Mouse (Mus musculus): ENCODE measurements around the gene Ctrl.
A peak's percentile ranks its signal among the peaks of the same experiment; 100 is the strongest.

DNA sequence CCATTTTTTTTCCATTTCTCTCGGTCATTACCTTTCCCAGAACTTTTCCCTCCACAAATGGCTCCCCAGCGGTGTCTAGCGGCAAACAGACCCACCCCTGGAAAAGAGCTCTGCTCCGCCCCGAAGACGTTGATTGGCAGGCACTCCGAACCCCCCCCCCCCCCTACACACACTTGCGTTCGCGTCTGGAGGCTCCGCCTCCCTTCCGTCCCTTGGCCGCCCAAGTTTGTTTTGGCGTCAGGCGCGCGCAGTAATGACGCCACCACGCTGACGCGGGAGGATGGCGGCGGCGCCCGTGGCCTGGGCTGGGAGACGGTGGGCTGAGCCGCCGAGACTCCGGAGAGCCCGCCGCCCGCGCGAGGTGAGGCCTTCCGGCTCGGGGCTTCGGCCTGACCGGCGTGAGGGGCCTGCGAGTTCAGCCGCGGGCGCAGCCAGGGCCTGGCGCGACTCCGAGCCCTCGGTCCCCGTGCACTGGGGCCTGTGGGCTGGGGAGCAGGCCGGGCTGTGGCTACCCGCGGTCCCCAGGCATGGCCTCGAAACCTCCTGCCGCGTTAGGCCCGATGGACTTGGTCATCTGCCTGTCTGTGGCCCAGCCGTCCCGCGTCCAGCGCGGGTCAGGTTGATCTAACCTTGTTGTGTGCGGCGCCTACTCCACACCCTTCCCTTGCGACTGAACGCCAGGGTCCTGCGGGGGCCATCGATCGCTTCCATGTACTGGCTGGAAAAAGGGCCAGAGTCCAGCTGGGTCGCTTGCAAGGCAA, 33.3 kb downstream of the Ctrl start, which contains the start of gene Pskh1:
- TF ChIP-seq POLR2A (IDR thresholded peaks at IDR 0.05; ENCODE audit: borderline replicate concordance, extremely low read depth, low read depth, low read length), result peak; percentile 51; the same call in 1 of the 2 replicates
- no peak for TF ChIP-seq CTCF (IDR thresholded peaks at IDR 0.05; ENCODE audit: insufficient read depth, low read length)

Data from lung, adult 2 months (tissue).